Mouse (Mus musculus): Measurements from ENCODE around the gene Rad51c. TPM values are rescaled to one million over a fixed set of nuclear protein-coding genes. Genes with fewer than 3 reads are reported as not detected.

Rad51c gene
- total RNA-seq (2012; rRNA removed) (1.5 and 2.5 TPM in 2 replicates), polyA plus RNA-seq (2012; ENCODE audit: insufficient read depth in 1 of 2, insufficient read length in 2 of 2, low read depth in 1 of 2, low replicate concordance in 2 of 2, missing spikeins in 1 of 2) (1 to 10 TPM in 1 of 2 experiments, not detected in 1; 1.9 TPM)

- TF ChIP-seq TCF12 (IDR thresholded peaks at IDR 0.05; ENCODE audit: low read depth, low read length) (no peak), MEF2A (IDR thresholded peaks at IDR 0.05; ENCODE audit: extremely low read depth, insufficient replicate concordance, low read depth, low read length, poor library complexity, severe bottlenecking) (no peak), GATA1 (IDR thresholded peaks at IDR 0.05; ENCODE audit: low read depth, low read length) (no peak), GABPA (IDR thresholded peaks at IDR 0.05; ENCODE audit: low read depth, low read length) (no peak), SMC3 (IDR thresholded peaks at IDR 0.05; ENCODE audit: low read depth, low read length) (no peak), E2F4 (IDR thresholded peaks at IDR 0.05; ENCODE audit: borderline replicate concordance, low read depth, low read length) (no peak), POLR2AphosphoS5 (IDR thresholded peaks at IDR 0.05; ENCODE audit: borderline replicate concordance, low read depth, low read length) (no peak), CHD2 (IDR thresholded peaks at IDR 0.05; ENCODE audit: low read length) (no peak), BHLHE40 (IDR thresholded peaks at IDR 0.05; ENCODE audit: borderline replicate concordance, low read depth, low read length) (no peak), ZC3H11A (IDR thresholded peaks at IDR 0.05; ENCODE audit: low read depth, low read length) (no peak), MXI1 (IDR thresholded peaks at IDR 0.05; ENCODE audit: low read depth, low read length) (no peak), KAT2A (conservative IDR thresholded peaks at IDR 0.05; ENCODE audit: low read depth, low read length) (no peak), RAD21 (IDR thresholded peaks at IDR 0.05; ENCODE audit: low read depth, low read length) (no peak), SIN3A (IDR thresholded peaks at IDR 0.05; ENCODE audit: low read length) (no peak), MAX (IDR thresholded peaks at IDR 0.05; ENCODE audit: low read length) (no peak)
- no peak for DNase-seq (ENCODE audit: low read depth, low spot score)
- peaks cover 0 to 9% of the 10 kb centered on the region in 2 experiments; a peak in 2 of 4 replicates for H3K4me1 ChIP-seq (ENCODE audit: control insufficient read depth in 1 of 2, insufficient read depth in 2 of 2, low read length in 2 of 2)
Observed at GRCm38 (mm10) chr11:87404876-87405275, at the start of gene Rad51c, which contains the start of gene Tex14. TSS of gene Rad51c (minus strand) at chr11:87404954. TSS of gene Tex14 (plus strand) at chr11:87405065.

GRCm38 (mm10) chr11:87454035-87454690, 49.4 kb upstream of the Rad51c start:
- peak; percentile 49 for DNase-seq (ENCODE audit: low read depth, low spot score)
- peaks cover 6 to 13% of the 10 kb centered on the region in 2 experiments for H3K4me1 ChIP-seq (ENCODE audit: control insufficient read depth in 1 of 2, insufficient read depth in 2 of 2, low read length in 2 of 2)
- no peaks in the 10 kb centered on the region for H3K79me2 ChIP-seq (ENCODE audit: control insufficient read depth, insufficient read depth, low read length, poor library complexity)
- H3K36me3 ChIP-seq (ENCODE audit: control insufficient read depth in 1 of 2, insufficient read depth in 2 of 2, low read length in 2 of 2) = peaks cover 0 to 13% of the 10 kb centered on the region in 2 experiments; a peak in 2 of 4 replicates
- no peaks in the 10 kb centered on the region for H3K9me3 ChIP-seq (replicated peaks; ENCODE audit: insufficient read depth, low read length)
- no peak overlapping the region for H3K4me3 ChIP-seq (ENCODE audit: control insufficient read depth in 1 of 2, insufficient read depth in 1 of 2, low read depth in 2 of 2, low read length in 2 of 2)
- peak overlapping the region; percentile 64 for H3K9ac ChIP-seq (ENCODE audit: control insufficient read depth, low read depth, low read length, poor library complexity, severe bottlenecking)
- no peaks in the 10 kb centered on the region for H3K27me3 ChIP-seq (ENCODE audit: control insufficient read depth in 1 of 2, insufficient read depth in 2 of 2, low read length in 2 of 2)
- peak overlapping the region; percentile 72 for H3K27ac ChIP-seq (ENCODE audit: control insufficient read depth, low read depth, low read length)
- no peak for TF ChIP-seq ELF1 (IDR thresholded peaks at IDR 0.05; ENCODE audit: low read depth, low read length)
- no peak for TF ChIP-seq E2F4 (IDR thresholded peaks at IDR 0.05; ENCODE audit: borderline replicate concordance, low read depth, low read length)
- peak; percentile 92 for TF ChIP-seq TBP (IDR thresholded peaks at IDR 0.05; ENCODE audit: low read depth, low read length)
- no peak for TF ChIP-seq RAD21 (IDR thresholded peaks at IDR 0.05; ENCODE audit: low read depth, low read length)
- 0 out of 2 replicates have a peak, but pooled peaks have one; percentile 3 for TF ChIP-seq RCOR1 (IDR thresholded peaks at IDR 0.05; ENCODE audit: low read depth, low read length)
- no peak for TF ChIP-seq ZNF384 (IDR thresholded peaks at IDR 0.05; ENCODE audit: low read depth, low read length)
- no peak for TF ChIP-seq NELFE (IDR thresholded peaks at IDR 0.05; ENCODE audit: low read depth, low read length)
- no peak for TF ChIP-seq MXI1 (IDR thresholded peaks at IDR 0.05; ENCODE audit: low read depth, low read length)
- TF ChIP-seq MYB (IDR thresholded peaks at IDR 0.05; ENCODE audit: low read depth, low read length) = no peak
- TF ChIP-seq POLR2AphosphoS2 (IDR thresholded peaks at IDR 0.05; ENCODE audit: low read length) = no peak
- TF ChIP-seq POLR2A (IDR thresholded peaks at IDR 0.05; ENCODE audit: control insufficient read depth in 1 of 2, insufficient read depth in 1 of 2, low read depth in 1 of 2, low read length in 2 of 2, poor library complexity in 1 of 2) = no peak
- no peak for TF ChIP-seq MYC (IDR thresholded peaks at IDR 0.05; ENCODE audit: low read depth, low read length)
- TF ChIP-seq EP300 (IDR thresholded peaks at IDR 0.05; ENCODE audit: low read depth in 1 of 2, low read length in 2 of 2) = peak in 1 of 2 experiments; percentile 45; a peak in 1 of 4 replicates
- TF ChIP-seq SIN3A (IDR thresholded peaks at IDR 0.05; ENCODE audit: low read length) = peak; percentile 17
- no peak for TF ChIP-seq ZKSCAN1 (IDR thresholded peaks at IDR 0.05; ENCODE audit: low read depth, low read length)

More at GRCm38 (mm10) chr11:87404876-87405275, at the start of gene Rad51c, which contains the start of gene Tex14:
- no peaks in the 10 kb centered on the region for H3K27me3 ChIP-seq (ENCODE audit: control insufficient read depth in 1 of 2, insufficient read depth in 2 of 2, low read length in 2 of 2)
- no peaks in the 10 kb centered on the region for H3K9me3 ChIP-seq (replicated peaks; ENCODE audit: insufficient read depth, low read length)
- peak within 1 kb of the TSS; percentile 90 for H3K27ac ChIP-seq (ENCODE audit: control insufficient read depth, low read depth, low read length)
- H3K9ac ChIP-seq (ENCODE audit: control insufficient read depth, low read depth, low read length, poor library complexity, severe bottlenecking) = peak within 1 kb of the TSS; percentile 90
- peaks cover 4% of the 10 kb centered on the region; the same call in 1 of the 2 replicates for H3K79me2 ChIP-seq (ENCODE audit: control insufficient read depth, insufficient read depth, low read length, poor library complexity)
- H3K36me3 ChIP-seq (ENCODE audit: control insufficient read depth in 1 of 2, insufficient read depth in 2 of 2, low read length in 2 of 2) = peaks cover 0 to 6% of the 10 kb centered on the region in 2 experiments; a peak in 2 of 4 replicates
- H3K4me3 ChIP-seq (ENCODE audit: control insufficient read depth in 1 of 2, insufficient read depth in 1 of 2, low read depth in 2 of 2, low read length in 2 of 2) = peak within 1 kb of the TSS; percentile 64 to 84

All from MEL (cell line).